Mouse (Mus musculus): ENCODE measurements around the gene Cbx8. TPM values are rescaled to one million over a fixed set of nuclear protein-coding genes. Genes with fewer than 3 reads are reported as not detected.

The Cbx8 gene
- polyA plus RNA-seq, 1 experiment, result 9.5 TPM

DNA sequence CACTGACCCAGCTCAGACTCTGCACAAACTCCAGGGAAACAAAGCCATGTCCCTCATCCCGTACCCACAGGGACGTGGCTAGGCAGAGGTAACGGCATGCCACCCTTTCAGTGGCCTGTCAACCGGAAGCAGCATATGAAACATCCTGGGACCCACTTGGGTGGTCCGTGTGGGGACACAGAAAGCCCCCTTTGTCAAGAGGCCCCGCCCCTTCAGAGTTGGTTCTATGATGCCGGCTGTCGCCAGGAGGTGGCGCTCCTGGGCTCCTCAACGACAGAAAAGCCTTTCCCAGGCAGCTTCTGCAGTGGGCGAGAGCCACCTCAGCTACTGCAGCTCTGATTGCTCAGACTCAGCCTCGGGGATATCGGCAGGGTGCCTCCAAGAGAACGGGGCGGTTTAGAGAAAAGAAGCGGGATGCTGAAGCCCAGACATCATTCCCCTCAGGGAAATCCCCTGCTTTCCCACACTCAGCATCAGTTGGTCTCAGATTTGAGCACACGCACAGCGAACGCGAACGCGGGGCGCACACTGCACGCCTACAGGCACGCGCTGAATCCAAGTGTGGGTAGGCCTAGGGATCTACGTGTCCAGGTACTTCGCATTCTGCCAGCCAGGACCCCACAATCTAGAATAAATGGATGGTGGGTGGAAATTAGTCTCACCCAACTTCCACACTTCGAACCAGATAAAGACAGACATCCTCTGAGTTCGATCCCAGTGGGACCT is 42.1 kb downstream of the Cbx8 start:
- H3K4me1 ChIP-seq (ENCODE audit: control insufficient read depth, insufficient read depth, low read length), result no peaks in the 10 kb centered on the region
- peak; percentile 68 for TF ChIP-seq CTCF (IDR thresholded peaks at IDR 0.05; ENCODE audit: low read depth, low read length)
- no peak for TF ChIP-seq POLR2A (IDR thresholded peaks at IDR 0.05; ENCODE audit: borderline replicate concordance, low read depth, low read length)
- H3K27ac ChIP-seq (ENCODE audit: insufficient read depth, low read depth, low read length), result no peak overlapping the region
- no peak overlapping the region for H3K4me3 ChIP-seq (ENCODE audit: insufficient read depth, low read length)

DNA sequence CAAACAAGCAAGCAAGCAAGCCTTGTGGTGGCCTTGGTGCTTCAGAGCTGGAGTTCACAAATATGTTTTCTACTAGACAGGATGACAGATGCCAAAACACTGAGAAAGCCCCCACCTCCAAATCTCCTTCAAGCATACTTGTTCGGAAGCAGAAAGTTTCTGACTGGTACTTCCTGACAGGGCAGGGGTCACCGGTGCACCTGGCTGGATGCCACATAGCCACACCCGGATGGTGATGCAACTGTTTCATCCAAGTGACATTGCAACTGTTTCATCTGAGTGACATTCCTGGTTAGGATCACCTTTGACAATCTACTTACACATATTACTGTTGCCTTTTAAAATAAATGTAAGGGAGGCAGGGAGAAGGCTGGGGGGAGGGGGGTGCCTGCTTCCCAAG is 43.6 kb downstream of the Cbx8 start:
- H3K4me1 ChIP-seq (ENCODE audit: control insufficient read depth, insufficient read depth, low read length), result no peaks in the 10 kb centered on the region
- no peak overlapping the region for H3K4me3 ChIP-seq (ENCODE audit: insufficient read depth, low read length)
- TF ChIP-seq POLR2A (IDR thresholded peaks at IDR 0.05; ENCODE audit: borderline replicate concordance, low read depth, low read length) (no peak), CTCF (IDR thresholded peaks at IDR 0.05; ENCODE audit: low read depth, low read length) (no peak)
- no peak overlapping the region for H3K27ac ChIP-seq (ENCODE audit: insufficient read depth, low read depth, low read length)

DNA sequence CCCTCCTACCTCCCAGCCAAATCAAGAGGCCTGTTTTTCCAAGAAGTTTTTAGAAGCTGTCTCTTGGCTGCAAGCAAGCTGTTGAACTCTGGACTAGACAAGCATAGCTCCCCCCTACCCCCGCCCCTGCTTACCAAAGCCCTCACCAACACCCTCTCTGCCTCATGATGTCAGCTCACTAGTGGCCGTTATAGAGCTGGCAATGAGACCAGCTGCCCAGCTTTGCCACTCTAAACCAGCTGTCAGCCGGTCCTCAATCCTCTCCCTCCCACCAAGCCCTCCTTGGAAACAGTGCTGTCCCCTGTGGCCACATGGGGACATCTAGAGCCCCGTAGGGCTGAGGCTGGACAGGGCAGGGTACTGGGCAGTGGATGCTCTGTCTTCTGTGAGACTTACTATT is 45.3 kb downstream of the Cbx8 start:
- Histone ChIP-seq H3K4me1 (ENCODE audit: control insufficient read depth, insufficient read depth, low read length) (no peaks in the 10 kb centered on the region), H3K4me3 (ENCODE audit: insufficient read depth, low read length) (no peak overlapping the region), H3K27ac (ENCODE audit: insufficient read depth, low read depth, low read length) (no peak overlapping the region)
- TF ChIP-seq POLR2A (IDR thresholded peaks at IDR 0.05; ENCODE audit: borderline replicate concordance, low read depth, low read length) (no peak), CTCF (IDR thresholded peaks at IDR 0.05; ENCODE audit: low read depth, low read length) (no peak)

DNA sequence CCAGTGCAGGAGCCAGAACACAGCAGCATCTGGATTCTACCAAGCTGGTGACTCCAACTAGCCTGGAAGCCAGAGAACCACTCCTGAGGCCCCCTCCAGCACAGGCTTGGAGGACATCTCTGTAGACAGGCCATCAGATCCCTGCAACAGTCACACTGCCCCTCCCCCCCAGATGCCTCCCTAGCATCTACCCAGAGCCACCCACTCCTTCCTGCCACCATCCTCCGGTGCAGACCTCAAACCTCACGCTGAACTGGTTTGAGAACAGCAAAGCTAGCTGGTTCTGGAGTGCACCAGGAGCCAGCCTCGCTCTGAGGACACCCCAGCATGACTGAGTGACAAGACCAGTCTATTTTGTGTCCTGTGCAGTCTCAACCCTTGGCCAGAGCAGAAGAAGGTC is 48.0 kb downstream of the Cbx8 start:
- Histone ChIP-seq H3K4me3 (ENCODE audit: insufficient read depth, low read length) (no peak overlapping the region), H3K4me1 (ENCODE audit: control insufficient read depth, insufficient read depth, low read length) (no peaks in the 10 kb centered on the region), H3K27ac (ENCODE audit: insufficient read depth, low read depth, low read length) (no peak overlapping the region)
- TF ChIP-seq POLR2A (IDR thresholded peaks at IDR 0.05; ENCODE audit: borderline replicate concordance, low read depth, low read length) (no peak), CTCF (IDR thresholded peaks at IDR 0.05; ENCODE audit: low read depth, low read length) (no peak)

DNA sequence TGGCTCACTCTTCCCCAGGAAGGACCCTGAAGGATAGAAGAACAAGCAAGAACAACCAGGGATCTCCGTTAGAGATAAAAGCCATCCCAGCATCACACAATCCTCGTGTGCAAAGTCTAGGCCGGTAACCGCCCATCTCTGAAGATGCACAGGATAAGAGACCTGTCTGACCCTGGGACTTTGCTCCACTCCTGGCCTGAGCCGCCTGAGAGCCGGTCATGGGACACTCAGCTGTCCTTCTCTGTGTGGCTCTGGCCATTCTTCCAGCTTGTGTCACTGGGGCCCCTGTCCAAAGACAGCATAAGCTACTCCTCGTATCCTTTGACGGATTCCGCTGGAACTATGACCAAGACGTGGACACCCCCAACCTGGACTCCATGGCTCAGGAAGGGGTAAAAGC is 52.8 kb downstream of the Cbx8 start, which contains the start of gene Enpp7:
Gene Enpp7 (plus strand): TSS at position 190 of the 400 bp plus-strand sequence.
- H3K4me1 ChIP-seq (ENCODE audit: control insufficient read depth, insufficient read depth, low read length), result no peaks in the 10 kb centered on the region
- no peak within 1 kb of the TSS for H3K4me3 ChIP-seq (ENCODE audit: insufficient read depth, low read length)
- no peak for TF ChIP-seq CTCF (IDR thresholded peaks at IDR 0.05; ENCODE audit: low read depth, low read length)
- TF ChIP-seq POLR2A (IDR thresholded peaks at IDR 0.05; ENCODE audit: borderline replicate concordance, low read depth, low read length), result no peak
- H3K27ac ChIP-seq (ENCODE audit: insufficient read depth, low read depth, low read length), result no peak within 1 kb of the TSS

Other genes starting within 250 kb of the Cbx8 start
- gene Rbfox3, start 129.4 kb downstream of the Cbx8 start, polyA plus RNA-seq (2012; ENCODE audit: insufficient read depth, insufficient read length, missing spikeins), result not detected in 2 replicates
- gene Enpp7, start 52.8 kb downstream of the Cbx8 start, polyA plus RNA-seq (2012; ENCODE audit: insufficient read depth, insufficient read length, missing spikeins), result not detected in 2 replicates
- 1.9 and 2.0 TPM in 2 replicates for gene Cbx2, start 18.0 kb downstream of the Cbx8 start, polyA plus RNA-seq (2012; ENCODE audit: insufficient read depth, insufficient read length, missing spikeins)
- gene Cbx4, start 45.3 kb upstream of the Cbx8 start, polyA plus RNA-seq (2012; ENCODE audit: insufficient read depth, insufficient read length, missing spikeins), result 15.8 and 17.2 TPM in 2 replicates
- 5.2 and 5.8 TPM in 2 replicates for gene Tbc1d16, start 187.5 kb upstream of the Cbx8 start, polyA plus RNA-seq (2012; ENCODE audit: insufficient read depth, insufficient read length, missing spikeins)
- gene Ccdc40, start 187.6 kb upstream of the Cbx8 start, polyA plus RNA-seq (2012; ENCODE audit: insufficient read depth, insufficient read length, missing spikeins), result 0.68 and 0.72 TPM in 2 replicates
- 58.3 and 65.2 TPM in 2 replicates for gene Gaa, start 226.9 kb upstream of the Cbx8 start, polyA plus RNA-seq (2012; ENCODE audit: insufficient read depth, insufficient read length, missing spikeins)

Data from bone marrow macrophage, adult 2 months (primary cell).